Mouse (Mus musculus) thymus, postnatal 25 days (tissue): ENCODE results near the gene Vmn2r55.
"Not testable (repeated sequence)": the region's sequence is repeated elsewhere in the genome, so short reads cannot be mapped to it uniquely, and the experiment has no call there.

Source experiments
- DNase-seq: peaks from one replicate; pipeline ENCODE4 v3.0.0; 2022

Vmn2r55 gene

DNA sequence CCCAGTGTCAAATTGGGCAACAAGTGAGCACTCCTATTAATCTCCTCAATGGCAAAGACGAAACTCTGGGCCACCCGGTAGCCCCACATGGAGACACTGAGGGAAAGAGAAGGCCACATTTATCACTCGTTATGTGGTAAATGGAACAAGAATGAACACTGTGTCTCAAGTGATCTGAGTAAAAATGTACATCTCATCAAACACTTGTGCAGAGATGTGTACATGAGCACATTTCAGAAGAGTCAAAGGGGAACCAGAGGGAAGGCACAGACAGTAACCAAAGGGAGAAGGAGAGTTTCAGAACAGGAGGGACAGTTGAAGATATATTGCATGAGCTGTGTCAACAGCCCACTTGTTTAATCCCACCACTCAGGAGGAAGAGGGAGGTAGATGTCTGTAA lies at the start of gene Vmn2r55:
Vmn2r55 (minus strand) TSS at position 101 of the 400 bp plus-strand sequence.
- not testable (repeated sequence) for DNase-seq

DNA sequence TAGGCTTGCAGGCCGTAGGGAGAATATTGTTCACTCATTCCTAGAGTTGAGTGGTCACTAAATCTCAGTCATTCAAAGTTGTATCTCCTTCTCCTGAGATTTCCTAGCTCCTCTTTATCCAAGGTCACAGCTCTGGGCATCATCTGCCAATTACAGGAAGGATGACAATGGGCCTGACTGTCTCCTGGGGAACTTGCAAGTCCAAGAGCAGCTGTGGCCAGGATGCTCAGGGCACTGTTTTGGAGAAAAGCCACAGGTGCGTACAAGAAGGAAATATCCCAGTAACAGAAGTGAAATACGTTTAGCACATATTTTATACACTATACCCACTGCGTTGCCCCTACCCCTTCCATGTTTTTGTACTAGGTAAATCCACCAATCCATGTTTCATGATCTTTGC lies 44.6 kb downstream of the Vmn2r55 start, which contains the start of gene Vmn2r54:
Vmn2r54 (minus strand) TSS at position 101 of the 400 bp plus-strand sequence.
- not testable (repeated sequence) for DNase-seq

DNA sequence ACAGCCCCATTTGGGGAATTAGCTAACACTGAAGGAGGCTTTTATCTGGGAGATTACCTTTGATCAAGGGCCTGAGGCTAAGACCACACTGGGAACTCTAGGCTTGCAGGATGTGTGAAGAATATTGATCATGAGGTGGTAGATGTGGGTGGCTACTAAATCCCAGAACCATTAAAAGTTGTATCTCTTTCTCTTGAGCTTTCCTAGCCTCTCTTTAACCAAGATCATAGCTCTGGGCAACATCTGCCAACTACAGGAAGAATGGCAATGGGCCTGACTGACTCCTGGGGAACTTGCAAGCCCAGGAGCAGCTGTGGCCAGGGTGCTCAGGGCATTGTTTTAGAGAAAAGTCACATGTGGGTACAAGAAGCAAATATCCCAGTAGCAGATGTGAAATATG lies 76.1 kb downstream of the Vmn2r55 start, which contains the start of gene Vmn2r53:
Vmn2r53 (minus strand) TSS at position 101 of the 400 bp plus-strand sequence.
- no peak for DNase-seq
